Mouse (Mus musculus) cortical plate, adult 2 months (tissue): ENCODE measurements around the gene Elp6. TPM values are rescaled to one million over a fixed set of nuclear protein-coding genes. Genes with fewer than 3 reads are reported as not detected.

Experiments used
- H3K27ac ChIP-seq: fragments of 200-500 bp; 2 replicates; pipeline ENCODE4 v1.5.1; 2012; ENCODE audit warnings: low read length, control low read depth, inconsistent platforms; ENCODE audit not compliant: insufficient read depth
- H3K4me1 ChIP-seq: fragments of 200-500 bp; 2 replicates; pipeline ENCODE4 v1.6.1; 2011; ENCODE audit warnings: low read length; ENCODE audit not compliant: control insufficient read depth, insufficient read depth
- H3K4me3 ChIP-seq: fragments of 200-500 bp; 2 replicates; pipeline ENCODE4 v1.5.1; 2011; ENCODE audit warnings: mild to moderate bottlenecking, low read length, control low read depth; ENCODE audit not compliant: insufficient read depth
- CTCF ChIP-seq: fragments of 200-500 bp; IDR thresholded peaks from 2 replicates; pipeline ENCODE4 v1.5.1; 2011; ENCODE audit warnings: mild to moderate bottlenecking, control low read depth, low read length; ENCODE audit not compliant: insufficient read depth; ENCODE audit errors: extremely low read depth
- POLR2A ChIP-seq: fragments of 200-500 bp; IDR thresholded peaks from 2 replicates; pipeline ENCODE4 v1.6.1; 2011; ENCODE audit warnings: mild to moderate bottlenecking, low read length, control low read depth; ENCODE audit not compliant: insufficient read depth; ENCODE audit errors: extremely low read depth
- polyA plus RNA-seq: library from polyadenylated mRNA; depleted of rRNA; stranded (reverse); fragments of >200 nt; gene quantifications from 2 replicates; pipeline ENCODE4 v1.2.3, GENCODE M21; 2012; rRNA removed

Elp6 gene
- polyA plus RNA-seq, 1 experiment = 20.0 TPM

GRCm38 (mm10) chr9:110350612-110351011 is 45.6 kb downstream of the Elp6 start:
- no peak for TF ChIP-seq POLR2A
- no peak for TF ChIP-seq CTCF
- Histone ChIP-seq H3K4me3 (no peak overlapping the region), H3K27ac (no peak overlapping the region), H3K4me1 (peaks cover 3% of the 10 kb centered on the region; the same call in 1 of the 2 replicates)

- no peak overlapping the region for H3K27ac ChIP-seq
- H3K4me3 ChIP-seq = no peak overlapping the region
- TF ChIP-seq POLR2A (no peak), CTCF (no peak)
- peaks cover 3% of the 10 kb centered on the region; the same call in 1 of the 2 replicates for H3K4me1 ChIP-seq
These were observed 46.4 kb downstream of the Elp6 start for GRCm38 (mm10) chr9:110351350-110351749.

GRCm38 (mm10) chr9:110351932-110352632 is 47.1 kb downstream of the Elp6 start:
- TF ChIP-seq POLR2A = no peak
- no peak for TF ChIP-seq CTCF
- Histone ChIP-seq H3K4me3 (no peak overlapping the region), H3K27ac (no peak overlapping the region), H3K4me1 (peaks cover 3% of the 10 kb centered on the region; the same call in 1 of the 2 replicates)

- H3K4me1 ChIP-seq = 0 out of 2 replicates have a peak, but pooled peaks cover 1% of the 10 kb centered on the region
- H3K4me3 ChIP-seq = no peak overlapping the region
- H3K27ac ChIP-seq = no peak overlapping the region
- TF ChIP-seq CTCF (no peak), POLR2A (no peak)
These were observed 53.4 kb downstream of the Elp6 start for GRCm38 (mm10) chr9:110358341-110358740.

- no peaks in the 10 kb centered on the region for H3K4me1 ChIP-seq
- H3K27ac ChIP-seq = no peak overlapping the region
- TF ChIP-seq CTCF (no peak), POLR2A (no peak)
- no peak overlapping the region for H3K4me3 ChIP-seq
These were observed 56.3 kb downstream of the Elp6 start for GRCm38 (mm10) chr9:110361299-110361698.

- Histone ChIP-seq H3K4me1 (no peaks in the 10 kb centered on the region), H3K27ac (no peak overlapping the region), H3K4me3 (no peak overlapping the region)
- TF ChIP-seq POLR2A = no peak
- TF ChIP-seq CTCF = no peak
These were observed 57.4 kb downstream of the Elp6 start for GRCm38 (mm10) chr9:110362337-110362736.

- TF ChIP-seq CTCF (no peak), POLR2A (no peak)
- Histone ChIP-seq H3K27ac (no peak overlapping the region), H3K4me3 (no peak overlapping the region), H3K4me1 (no peaks in the 10 kb centered on the region)
These were observed 61.8 kb downstream of the Elp6 start for GRCm38 (mm10) chr9:110366746-110367145.

GRCm38 (mm10) chr9:110369860-110370259 is 64.9 kb downstream of the Elp6 start:
- H3K27ac ChIP-seq = no peak overlapping the region
- H3K4me1 ChIP-seq = no peaks in the 10 kb centered on the region
- no peak for TF ChIP-seq CTCF
- no peak for TF ChIP-seq POLR2A
- no peak overlapping the region for H3K4me3 ChIP-seq

Other genes with a start within 250 kb of the Elp6 start
- gene Smarcc1, start 187.5 kb upstream of the Elp6 start, polyA plus RNA-seq = 30.7 and 31.9 TPM in 2 replicates
- gene Dhx30, start 187.3 kb upstream of the Elp6 start, polyA plus RNA-seq = 144 and 166 TPM in 2 replicates
- gene Cspg5, start 61.4 kb upstream of the Elp6 start, polyA plus RNA-seq = 382 and 388 TPM in 2 replicates
- 41.7 and 44.6 TPM in 2 replicates for gene Scap, start 28.1 kb downstream of the Elp6 start, polyA plus RNA-seq
- 37.7 and 39.5 TPM in 2 replicates for gene Ptpn23, start 103.0 kb downstream of the Elp6 start, polyA plus RNA-seq
- 0.21 and 0.35 TPM in 2 replicates for gene Ngp, start 114.6 kb downstream of the Elp6 start, polyA plus RNA-seq
- 27.3 and 28.8 TPM in 2 replicates for gene Klhl18, start 171.5 kb downstream of the Elp6 start, polyA plus RNA-seq
- 4.0 and 5.3 TPM in 2 replicates for gene Kif9, start 171.8 kb downstream of the Elp6 start, polyA plus RNA-seq
- gene Setd2, start 227.4 kb downstream of the Elp6 start, polyA plus RNA-seq = 64.8 and 64.9 TPM in 2 replicates